Mouse (Mus musculus) urinary bladder, postnatal 36 days (tissue): ENCODE results near the gene Hist1h4c.
"Not testable (repeated sequence)": the region's sequence is repeated elsewhere in the genome, so short reads cannot be mapped to it uniquely, and the experiment has no call there.

Experiments
- DNase-seq, 2 experiments: peaks; one replicate each; pipeline ENCODE4 v3.0.0; 2022; ENCODE audit warnings: low spot score in 2 of 2, mixed read lengths in 1 of 2

Gene Hist1h4c

DNA sequence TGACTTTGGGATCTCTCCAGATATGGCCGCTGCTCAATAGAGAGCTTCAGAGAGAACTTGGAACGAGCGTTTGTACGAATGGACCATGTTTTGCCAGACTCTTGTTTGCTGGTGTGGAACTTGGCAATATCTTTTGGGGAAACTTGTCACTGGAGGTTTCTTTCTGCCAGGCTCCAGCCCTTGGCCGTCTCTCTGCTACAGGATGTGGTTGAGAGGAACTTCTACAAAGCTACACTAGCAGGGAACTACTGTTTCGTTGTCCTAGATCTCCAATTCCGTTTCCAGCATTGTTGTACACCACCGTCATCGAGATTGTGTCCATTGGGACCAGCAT is 30.9 kb upstream of the Hist1h4c start:
- DNase-seq: no peak

DNA sequence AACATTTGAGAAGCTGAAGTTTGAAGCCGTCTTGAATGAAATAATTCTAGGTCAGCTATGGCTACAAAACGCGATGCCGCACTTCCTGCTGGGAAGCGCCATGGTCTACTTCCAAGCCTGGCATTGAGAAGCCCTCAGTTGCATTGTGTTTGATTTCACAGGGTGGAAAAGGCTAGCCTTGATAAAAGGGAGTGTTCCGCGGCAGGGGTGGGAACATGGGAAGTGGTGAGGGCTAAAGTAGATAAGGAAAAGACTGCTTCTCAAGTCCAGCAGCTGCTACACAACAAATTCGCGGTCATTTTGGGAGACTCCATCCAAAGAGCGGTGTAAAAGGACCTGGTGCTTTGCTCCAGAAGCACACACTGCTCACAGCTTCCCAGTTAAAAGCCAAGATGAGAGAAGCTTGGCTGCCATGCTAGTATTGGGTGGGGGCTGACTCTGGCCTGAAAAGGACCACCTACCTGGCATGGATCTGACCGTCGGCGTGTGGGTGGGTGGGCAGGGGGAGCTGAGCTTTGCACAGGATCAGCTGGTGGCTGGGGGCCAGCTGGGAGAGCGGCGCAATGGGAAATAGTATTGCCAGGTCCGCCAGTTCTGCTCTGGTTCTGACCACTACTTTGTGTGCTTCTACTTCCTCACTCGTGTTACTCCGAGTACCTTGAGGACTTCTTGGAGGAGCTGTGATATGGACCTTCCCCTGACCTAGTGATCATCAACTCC is 30.4 kb upstream of the Hist1h4c start:
- DNase-seq: no peak

DNA sequence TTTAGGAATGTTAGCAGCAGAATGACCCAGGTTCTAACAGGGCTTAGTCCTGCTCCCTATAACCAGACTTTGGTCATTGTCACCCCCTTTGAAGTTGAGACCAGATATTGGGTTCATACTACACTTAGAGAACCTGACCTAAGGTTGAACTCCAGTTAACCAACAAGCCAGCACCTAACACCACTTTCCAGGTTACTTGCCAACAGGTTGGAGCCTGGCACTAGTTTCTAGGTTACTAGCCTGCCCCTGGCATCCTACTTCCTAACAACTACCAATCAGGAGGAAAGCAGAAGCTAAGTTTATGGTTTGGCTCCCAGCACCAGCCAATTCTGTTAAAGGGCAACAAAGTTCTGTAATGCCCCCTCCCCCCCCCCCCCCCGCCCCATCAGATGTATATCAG is 27.0 kb upstream of the Hist1h4c start:
- DNase-seq: no peak

DNA sequence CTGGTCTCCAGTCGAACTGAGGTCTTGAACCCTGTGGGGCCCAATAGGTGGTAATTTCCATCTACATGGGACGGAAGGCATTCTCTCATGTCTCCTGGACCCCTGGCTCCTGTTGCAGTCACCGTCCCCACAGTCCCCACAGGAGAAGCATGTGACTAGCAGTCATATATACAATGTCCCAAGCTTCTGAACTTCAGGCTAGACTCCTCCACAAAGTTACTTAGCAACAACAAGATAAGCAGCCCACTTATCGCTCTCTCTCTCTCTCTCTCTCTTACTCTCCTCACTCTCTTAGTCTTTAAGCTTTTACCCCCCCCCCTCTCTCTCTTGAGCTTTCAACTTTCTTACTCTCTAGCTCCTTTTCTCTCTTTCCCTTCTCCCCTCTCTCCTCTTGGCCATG is 26.0 kb upstream of the Hist1h4c start:
- no peak for DNase-seq

DNA sequence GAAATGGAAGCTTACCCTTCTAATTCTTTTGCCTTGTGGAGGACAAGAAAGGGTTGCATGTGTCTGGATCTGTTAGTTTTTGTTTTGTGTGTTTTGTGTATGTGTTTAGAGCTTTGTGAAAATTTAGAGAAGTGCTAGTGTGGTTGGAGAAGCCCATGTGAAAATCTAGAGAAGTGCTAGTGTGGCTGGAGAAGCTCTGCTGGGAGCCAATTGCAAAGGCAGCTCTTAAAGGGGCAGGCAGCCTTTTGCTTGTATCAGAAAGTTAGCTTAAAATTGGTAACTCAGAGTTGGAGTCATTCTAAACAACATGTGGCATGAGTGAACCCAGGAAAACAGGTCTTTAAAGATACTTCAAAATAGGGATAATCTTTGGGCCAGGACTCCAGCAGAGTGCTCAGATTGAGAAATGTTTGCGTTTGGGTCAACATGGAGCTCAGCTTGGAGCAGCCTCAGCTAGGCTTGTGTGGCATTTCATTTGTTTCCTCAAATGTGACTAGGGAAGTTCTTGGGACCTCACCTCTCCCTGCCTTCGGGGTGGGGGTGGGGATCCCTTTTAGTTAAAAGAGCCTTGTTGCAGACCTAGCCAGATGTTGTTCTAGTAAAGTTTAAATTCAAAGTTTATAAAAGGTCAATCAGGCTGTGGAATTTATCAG is 19.5 kb upstream of the Hist1h4c start:
- not testable (repeated sequence) for DNase-seq

DNA sequence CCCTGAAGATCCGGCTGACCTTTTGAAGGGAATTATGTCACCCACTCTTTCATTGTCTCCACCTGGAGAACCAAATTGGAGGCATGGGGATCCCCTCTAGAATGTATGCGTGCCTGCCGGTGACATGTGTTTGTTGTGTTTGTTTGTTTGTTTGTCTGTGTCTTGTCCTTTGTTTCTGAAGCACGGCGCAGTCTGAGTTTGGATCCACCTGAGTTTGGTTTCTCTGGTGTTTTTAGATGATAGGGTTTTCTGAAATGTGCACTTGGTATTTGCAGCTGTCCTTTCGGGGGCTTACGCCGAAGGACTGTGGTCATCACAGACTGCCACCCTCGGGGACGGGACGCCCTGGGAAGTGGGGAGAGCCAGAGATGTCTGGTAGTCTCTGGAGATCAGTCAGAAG is 18.9 kb upstream of the Hist1h4c start:
- DNase-seq: no peak

DNA sequence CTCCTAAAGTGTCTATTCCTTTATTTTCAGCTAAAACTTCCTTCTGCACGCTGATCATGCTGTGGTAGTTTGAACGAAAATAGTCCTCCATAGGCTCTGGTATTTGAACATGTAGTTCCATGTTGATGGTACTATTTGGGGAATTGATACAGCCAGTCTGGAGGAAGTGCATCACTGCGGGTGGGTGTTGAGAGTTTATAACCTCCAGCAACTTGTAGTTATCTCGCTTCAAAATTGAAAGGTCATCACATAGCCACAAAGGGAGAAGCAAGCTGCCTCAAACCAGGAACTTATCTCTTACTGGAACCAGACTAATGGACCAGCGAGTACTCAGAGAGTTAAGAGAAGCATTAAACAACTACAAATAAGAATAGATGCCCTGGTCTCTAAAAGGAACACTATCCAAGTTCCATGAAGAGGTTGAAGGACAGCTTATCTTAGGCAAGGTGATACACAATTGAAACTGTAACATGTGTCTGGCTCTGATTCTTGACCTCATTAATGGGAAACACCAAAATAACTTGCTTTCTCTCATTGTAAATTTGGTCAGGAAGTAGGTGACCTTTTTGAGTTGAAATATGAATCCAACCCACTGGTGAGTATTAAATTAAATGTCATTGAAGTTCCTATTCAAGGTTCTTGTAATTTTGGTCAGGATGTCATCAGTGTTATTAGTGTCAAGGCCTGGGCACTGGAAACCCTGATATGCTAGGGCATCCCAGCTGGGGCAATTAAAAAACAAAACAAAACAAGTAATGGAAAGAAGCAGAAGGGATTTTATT is 18.2 kb upstream of the Hist1h4c start:
- DNase-seq: no peak

DNA sequence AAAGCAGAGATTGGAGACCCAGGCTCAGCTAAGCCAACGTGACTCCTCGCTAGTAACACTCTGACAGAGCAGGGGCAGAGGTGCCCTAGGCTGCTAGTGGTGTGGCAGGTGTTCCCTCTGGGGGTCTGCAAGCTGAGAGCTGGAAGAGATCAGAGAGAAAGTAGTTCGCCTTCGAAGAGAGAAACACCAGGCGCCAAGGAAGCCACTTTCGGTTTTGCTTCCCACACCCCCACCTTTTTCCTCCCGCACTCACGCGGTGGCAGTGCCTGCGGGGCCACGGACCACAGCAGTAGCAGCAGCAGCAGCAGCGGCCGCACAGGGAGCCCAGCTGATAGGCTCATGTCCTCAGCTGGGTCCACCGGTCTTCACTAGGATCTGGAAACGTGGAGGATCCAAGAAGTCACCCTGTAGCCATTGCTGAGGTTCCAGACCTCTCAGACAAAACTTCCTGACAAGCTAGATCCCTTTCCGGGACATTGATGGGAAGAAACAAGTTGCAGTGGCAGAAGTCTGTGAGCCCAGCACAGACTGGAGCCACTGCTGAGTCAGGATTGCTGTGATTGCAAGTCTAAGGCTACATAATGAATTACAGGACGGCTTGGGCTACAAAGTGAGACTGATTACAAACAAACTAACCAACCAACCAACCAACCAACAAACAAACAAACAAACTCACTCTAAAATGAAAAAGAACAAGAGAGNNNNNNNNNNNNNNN is 12.3 kb upstream of the Hist1h4c start, which contains the start of gene Hfe:
TSS of gene Hfe (minus strand) at position 481 of the 716 bp plus-strand sequence.
- DNase-seq: peak; percentile 40 to 53

DNA sequence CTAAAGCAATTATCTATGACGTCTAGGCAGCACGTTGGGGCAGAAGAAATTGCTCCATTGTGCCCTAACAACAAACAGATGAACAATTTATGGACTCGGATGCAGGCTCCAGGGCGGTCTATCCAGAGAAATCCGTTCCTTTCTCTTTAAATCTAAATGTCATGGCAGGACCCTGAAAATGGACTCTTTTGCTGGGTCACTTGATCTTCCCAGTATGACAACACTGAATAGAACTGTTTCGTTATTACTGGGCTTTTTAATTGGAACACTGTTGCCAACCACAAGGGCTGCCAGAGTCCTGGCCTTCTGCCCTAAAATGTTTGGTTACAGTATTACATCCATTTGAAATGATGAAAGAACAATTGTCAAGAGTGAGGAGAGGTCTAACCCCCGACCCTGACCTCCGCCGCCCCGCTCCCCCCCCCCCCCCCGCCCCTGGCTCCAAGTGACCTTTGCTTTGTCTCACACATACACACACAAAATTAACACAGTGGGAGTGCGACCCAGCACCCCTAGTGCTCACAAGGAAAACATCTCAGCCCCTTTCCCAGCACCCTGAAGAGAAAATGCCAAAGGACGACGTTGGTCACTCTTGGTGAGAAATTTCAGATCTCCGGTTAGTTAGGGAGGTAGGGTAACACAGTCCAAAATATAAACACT is 11.6 kb upstream of the Hist1h4c start:
- DNase-seq: peak in 1 of 2 experiments; percentile 24

DNA sequence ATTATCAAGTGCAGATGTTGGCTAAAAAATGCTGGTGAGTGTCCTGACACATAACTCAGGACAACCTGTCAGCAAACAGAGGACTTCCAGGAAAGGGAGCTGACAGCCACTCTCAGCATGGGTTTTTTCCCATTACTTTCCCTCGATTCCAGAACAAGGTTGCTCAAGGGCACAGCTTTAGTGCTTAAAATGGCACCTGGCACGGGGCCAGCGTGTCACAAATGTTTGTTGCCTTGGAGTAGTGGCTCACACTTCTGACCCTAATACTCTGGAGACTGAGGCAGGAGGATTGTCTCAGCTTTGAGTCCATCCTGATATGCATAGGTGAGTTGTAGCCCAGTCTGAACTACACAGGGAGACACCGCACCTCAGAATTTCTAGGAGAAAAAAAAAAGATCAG is 10.4 kb upstream of the Hist1h4c start:
- DNase-seq: no peak

DNA sequence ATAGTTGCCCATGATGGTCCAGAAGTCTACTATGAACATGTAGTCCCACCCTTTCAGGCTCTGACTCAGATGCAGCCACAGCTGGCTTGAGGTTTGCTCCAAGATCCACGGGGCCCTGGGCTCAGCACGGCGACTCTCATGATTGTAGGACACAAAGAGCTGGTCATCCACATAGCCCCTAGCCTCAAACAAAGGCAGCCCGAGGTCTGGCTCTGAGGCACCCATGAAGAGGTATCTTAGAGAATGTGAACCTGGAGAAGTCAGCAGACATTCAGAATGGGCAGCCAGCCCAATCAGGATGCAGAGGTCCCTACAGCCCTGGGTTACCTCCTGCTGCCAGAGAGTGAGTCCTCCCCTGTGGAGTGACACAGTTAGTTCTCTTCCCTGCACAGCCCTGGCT is 9.8 kb upstream of the Hist1h4c start:
- no peak for DNase-seq

DNA sequence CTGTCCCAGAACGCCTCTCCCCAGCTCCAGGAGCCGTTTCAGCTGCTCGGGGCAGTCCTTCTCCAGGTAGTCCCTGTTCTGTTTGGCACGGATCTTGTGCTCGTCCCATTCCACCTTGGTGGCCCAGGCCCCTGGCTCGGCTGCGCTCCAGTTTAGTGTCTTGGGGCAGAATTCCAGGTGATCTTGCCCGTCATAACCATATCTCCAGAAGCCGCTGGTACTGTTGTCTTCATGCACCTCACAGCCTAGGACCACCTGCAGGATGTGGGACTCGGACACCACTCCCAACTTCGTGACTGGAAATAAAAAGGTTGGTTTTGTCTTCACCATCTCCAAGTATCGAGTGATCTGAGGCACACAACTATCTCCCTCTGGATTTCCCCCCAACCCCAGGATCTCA is 8.5 kb upstream of the Hist1h4c start:
- DNase-seq: no peak

DNA sequence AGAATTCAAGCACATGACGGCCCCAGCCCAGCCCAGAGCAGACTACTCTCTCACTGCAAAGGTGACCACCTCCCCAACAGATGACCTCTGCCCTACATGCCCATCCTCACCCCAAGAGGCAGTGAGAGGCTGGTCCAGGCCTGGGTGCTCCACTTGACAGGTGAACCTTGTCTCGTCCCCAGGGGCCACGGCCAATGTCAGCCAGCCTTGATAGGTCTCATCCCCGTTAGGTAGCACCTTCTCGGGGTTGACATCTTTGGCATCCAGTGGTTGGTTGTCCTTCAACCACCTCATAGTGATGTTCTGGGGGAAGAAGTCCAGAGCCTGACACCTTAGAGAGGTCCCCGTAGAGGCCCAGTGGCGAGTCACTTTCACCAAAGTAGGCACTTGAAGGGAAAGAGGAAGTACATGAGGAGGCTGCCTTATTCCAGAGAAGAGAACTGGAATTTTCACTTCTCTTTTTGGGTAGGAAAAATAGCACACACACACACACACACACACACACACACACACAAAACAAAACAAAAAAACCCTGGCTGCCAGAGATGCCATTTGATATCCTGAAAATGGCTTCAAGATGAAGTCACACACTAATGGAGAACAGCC is 7.6 kb upstream of the Hist1h4c start:
- no peak for DNase-seq

DNA sequence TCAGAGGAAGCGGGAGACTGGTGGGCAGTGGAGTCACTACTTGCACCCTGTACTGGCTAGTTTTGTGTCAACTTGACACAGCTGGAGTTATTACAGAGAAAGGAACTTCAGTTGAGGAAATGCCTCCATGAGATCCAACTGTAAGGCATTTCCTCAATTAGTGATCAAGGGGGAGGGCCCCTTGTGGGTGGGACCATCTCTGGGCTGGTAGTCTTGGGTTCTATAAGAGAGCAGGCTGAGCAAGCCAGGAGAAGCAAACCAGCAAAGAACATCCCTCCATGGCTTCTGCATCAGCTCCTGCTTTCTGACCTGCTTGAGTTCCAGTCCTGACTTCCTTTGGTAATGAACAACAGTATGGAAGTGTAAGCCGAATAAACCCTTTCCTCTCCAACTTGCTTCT is 4.5 kb upstream of the Hist1h4c start:
- DNase-seq: not testable (repeated sequence)

DNA sequence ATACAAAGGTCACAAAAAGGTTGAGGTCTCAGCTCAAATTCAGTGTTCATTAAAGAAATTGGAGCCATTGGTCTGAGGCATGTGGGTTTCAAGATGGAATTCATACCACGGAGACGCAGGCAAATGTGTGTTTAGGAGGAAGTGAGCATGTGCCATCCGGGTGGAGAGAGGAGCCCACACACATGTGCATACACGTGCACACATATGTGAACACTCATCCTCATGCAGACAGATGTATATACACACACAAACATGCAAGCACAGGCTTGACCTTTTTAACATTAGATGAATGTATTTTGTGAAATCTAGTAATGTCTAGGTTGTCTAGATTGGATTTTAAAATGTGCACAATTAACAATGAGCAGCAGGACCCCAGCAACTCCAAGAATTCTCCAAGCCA is 4.0 kb upstream of the Hist1h4c start:
- DNase-seq: no peak

DNA sequence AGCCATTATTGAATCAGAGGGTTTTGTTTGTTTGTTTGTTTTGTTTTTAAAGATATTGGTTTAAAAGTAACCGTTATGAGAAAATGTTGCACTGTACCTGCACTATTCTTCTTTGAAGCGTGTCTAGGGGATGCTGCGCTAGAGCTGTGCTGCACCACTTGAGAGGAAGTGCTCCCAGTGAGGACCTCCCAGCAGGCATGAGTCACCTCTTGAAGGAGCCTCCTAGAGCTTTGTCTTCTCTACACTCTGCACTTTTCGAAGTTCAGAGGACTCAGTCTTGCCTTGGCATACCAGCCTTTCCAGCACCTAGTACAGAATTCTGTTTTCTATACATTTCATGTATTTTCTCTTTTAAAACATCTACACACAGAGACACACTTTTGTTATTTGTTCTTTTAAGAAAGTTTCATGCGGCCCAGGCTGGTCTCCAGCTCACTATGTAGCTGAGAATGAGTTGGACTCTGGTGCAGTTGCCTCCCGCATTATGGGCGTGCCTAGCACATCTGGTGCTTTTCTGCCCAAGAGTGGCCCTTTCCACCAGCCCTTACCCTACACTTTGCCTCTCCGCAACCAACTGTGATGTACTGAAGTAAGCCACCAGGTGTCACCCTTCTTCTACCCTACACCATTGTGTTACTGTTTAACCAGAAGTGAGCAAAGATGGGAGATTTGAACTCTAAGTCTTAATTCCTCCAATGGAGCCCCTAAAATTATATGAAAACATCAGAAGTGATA is 2.7 kb upstream of the Hist1h4c start:
- peak; percentile 50 to 69 for DNase-seq

DNA sequence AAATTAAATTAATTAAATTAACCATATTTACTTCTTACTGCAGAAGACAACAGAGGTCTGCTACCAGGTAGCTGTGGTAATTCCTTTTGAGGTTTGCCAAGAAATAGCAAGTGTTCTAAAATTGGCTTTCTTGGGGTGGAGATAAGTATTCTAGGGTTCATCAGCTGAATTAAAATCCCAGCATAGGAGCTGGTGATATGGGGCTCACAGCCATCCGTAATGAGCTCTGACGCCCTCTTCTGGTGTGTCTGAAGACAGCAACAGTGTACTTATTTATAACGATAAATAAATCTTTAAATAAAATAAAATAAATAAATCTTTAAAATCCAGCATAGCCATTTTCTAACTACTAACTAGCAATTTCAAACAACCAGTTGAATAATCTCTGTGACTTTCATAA is 1.5 kb upstream of the Hist1h4c start:
- no peak for DNase-seq

DNA sequence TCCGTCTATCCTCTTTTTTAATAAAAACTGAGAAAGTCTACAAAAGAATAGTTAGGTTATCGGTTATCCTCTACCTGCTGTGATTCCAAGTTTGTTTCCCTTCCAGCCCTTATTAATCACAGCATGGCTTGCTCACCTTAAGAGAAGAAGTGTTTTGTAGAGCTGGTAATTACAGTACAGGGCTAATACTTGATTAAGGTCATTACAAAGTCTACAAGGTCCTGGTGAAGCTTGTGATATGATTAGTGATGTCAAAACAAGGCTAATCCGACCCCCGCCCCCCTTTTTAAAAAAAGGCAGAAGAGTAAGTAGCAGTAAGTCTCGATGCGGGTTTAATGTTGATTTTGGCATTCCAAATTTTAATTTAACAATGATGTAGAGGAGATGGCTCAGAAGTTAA is 742 bp upstream of the Hist1h4c start:
- no peak for DNase-seq

DNA sequence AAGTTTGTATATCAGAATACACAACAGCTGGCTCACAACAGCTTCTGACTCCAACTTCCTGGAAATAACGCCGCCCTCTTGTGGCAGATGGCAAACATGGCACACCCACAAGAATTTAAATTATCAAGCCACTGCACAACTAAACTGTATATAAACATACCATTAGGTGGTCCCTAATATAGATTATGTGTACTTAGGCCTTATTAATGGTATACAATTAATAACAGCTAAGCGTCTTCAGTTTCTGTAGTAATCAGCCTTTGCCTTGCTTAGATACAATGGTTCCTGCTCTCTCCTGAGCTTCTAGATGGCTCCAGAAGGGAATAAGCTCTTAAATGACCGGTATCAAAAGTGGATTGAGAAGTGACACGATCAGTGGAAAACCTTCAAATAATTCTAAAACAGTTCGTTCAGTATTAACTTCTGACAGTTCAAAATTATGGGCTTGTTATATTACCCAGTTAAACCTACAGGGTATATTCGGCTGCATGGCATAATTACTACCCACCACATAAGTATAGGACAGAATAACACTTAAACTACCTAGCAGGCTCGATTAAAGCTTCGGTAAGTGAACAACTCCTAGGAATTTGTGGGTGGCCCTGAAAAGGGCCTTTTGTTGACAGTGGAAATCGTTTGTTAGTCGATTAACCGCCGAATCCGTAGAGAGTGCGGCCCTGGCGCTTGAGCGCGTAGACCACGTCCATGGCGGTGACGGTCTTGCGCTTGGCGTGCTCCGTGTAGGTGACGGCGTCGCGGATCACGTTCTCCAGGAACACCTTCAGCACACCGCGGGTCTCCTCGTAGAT is 559 bp downstream of the Hist1h4c start:
- DNase-seq: peak in 1 of 2 experiments; percentile 36

DNA sequence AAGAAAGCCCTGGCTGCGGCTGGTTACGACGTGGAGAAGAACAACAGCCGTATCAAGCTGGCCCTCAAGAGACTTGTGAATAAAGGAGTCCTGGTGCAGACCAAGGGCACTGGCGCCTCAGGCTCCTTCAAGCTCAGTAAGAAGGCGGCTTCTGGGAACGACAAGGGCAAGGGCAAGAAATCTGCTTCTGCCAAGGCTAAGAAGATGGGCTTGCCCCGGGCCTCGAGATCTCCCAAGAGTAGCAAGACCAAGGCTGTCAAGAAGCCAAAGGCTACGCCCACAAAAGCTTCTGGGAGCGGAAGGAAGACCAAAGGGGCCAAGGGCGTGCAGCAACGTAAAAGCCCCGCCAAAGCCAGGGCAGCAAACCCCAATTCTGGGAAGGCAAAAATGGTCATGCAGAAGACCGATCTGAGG is 2.2 kb downstream of the Hist1h4c start:
- DNase-seq: peak in 1 of 2 experiments; percentile 12
